Mouse (Mus musculus) stomach, embryonic 14.5 days (tissue): Measurements from ENCODE around the gene Lrrk2. TPM values are rescaled to one million over a fixed set of nuclear protein-coding genes. Genes with fewer than 3 reads are reported as not detected.

ENCODE experiments used
- ATAC-seq: fragments of 200-750 bp; cut with Nextera tagmentation; 2 replicates; pipeline ENCODE4 v1.8.0; 2017; ENCODE audit warnings: low read depth, moderate TSS enrichment; ENCODE audit not compliant: insufficient number of reproducible peaks, insufficient read depth, low FRiP score
- H3K27ac ChIP-seq: fragments of 300-500 bp; sonication (generic); 2 replicates; pipeline ENCODE4 v1.5.1; 2014; ENCODE audit warnings: mild to moderate bottlenecking, low read length, moderate library complexity, mixed read lengths
- H3K27me3 ChIP-seq: fragments of 300-500 bp; sonication (generic); 2 replicates; pipeline ENCODE4 v1.6.1; 2014; ENCODE audit warnings: low read length, control low read depth, mixed read lengths; ENCODE audit not compliant: control insufficient read depth, insufficient read depth
- H3K36me3 ChIP-seq: fragments of 300-500 bp; sonication (generic); 2 replicates; pipeline ENCODE4 v1.6.1; 2014; ENCODE audit warnings: mild to moderate bottlenecking, control low read depth, low read length, moderate library complexity, mixed read lengths; ENCODE audit not compliant: control insufficient read depth, insufficient read depth
- H3K4me1 ChIP-seq: fragments of 300-500 bp; sonication (generic); 2 replicates; pipeline ENCODE4 v1.6.1; 2014; ENCODE audit warnings: low read length, control low read depth, mixed read lengths; ENCODE audit not compliant: control insufficient read depth, insufficient read depth
- H3K4me2 ChIP-seq: fragments of 300-500 bp; sonication (generic); replicated peaks from 2 replicates; pipeline ENCODE4 v1.6.1; 2014; ENCODE audit warnings: low read depth, low read length, control low read depth
- H3K4me3 ChIP-seq: fragments of 300-500 bp; sonication (generic); 2 replicates; pipeline ENCODE4 v1.5.1; 2014; ENCODE audit warnings: low read depth, low read length, control low read depth
- H3K9ac ChIP-seq: fragments of 300-500 bp; sonication (generic); replicated peaks from 2 replicates; pipeline ENCODE4 v1.6.1; 2014; ENCODE audit warnings: low read depth, mild to moderate bottlenecking, control low read depth, low read length, moderate library complexity, mixed read lengths
- H3K9me3 ChIP-seq: fragments of 300-500 bp; sonication (generic); 2 replicates; pipeline ENCODE4 v1.6.1; 2016; ENCODE audit warnings: low read depth, low read length, control low read depth; ENCODE audit not compliant: control insufficient read depth
- WGBS: fragments of 180-500 bp; shearing (Covaris S2); extraction: QIAGEN DNeasy Blood & Tissue Kit; methylation state at CpG from one replicate; pipeline ENCODE4 v1.1.7; 2014; 5-methylcytosine and 5-hydroxymethylcytosine counted together
- polyA plus RNA-seq: library from polyadenylated mRNA; unstranded; fragments of >200 nt; fragmentation: Nextera tagmentation; extraction: Ambion mirVana; gene quantifications from 2 replicates; pipeline ENCODE4 v1.2.1, GENCODE M21; 2014

Gene Lrrk2
- polyA plus RNA-seq, 1 experiment from 2014 or later: 6.3 TPM

GRCm38 (mm10) chr15:91752111-91752510 is 79.1 kb downstream of the Lrrk2 start:
- 69% methylated on average over 12 of the region's 12 CpGs for WGBS
- no peak overlapping the region for H3K9ac ChIP-seq
- H3K4me2 ChIP-seq: no peak overlapping the region
- no peaks in the 10 kb centered on the region for H3K27me3 ChIP-seq
- ATAC-seq: no peak
- no peaks in the 10 kb centered on the region for H3K9me3 ChIP-seq
- no peaks in the 10 kb centered on the region for H3K4me1 ChIP-seq
- no peak overlapping the region for H3K27ac ChIP-seq
- H3K36me3 ChIP-seq: no peaks in the 10 kb centered on the region
- no peak overlapping the region for H3K4me3 ChIP-seq

- no peak overlapping the region for H3K27ac ChIP-seq
- H3K9me3 ChIP-seq: no peaks in the 10 kb centered on the region
- H3K4me2 ChIP-seq: no peak overlapping the region; the same call in 1 of the 2 replicates
- 69% methylated on average over 14 of the region's 14 CpGs for WGBS
- no peak overlapping the region for H3K9ac ChIP-seq
- no peaks in the 10 kb centered on the region for H3K36me3 ChIP-seq
- H3K4me3 ChIP-seq: no peak overlapping the region
- no peaks in the 10 kb centered on the region for H3K4me1 ChIP-seq
- H3K27me3 ChIP-seq: no peaks in the 10 kb centered on the region
- no peak for ATAC-seq
Observed at GRCm38 (mm10) chr15:91753378-91754080, 80.6 kb downstream of the Lrrk2 start.

GRCm38 (mm10) chr15:91754546-91754945 is 81.6 kb downstream of the Lrrk2 start:
- Histone ChIP-seq H3K27ac (no peak overlapping the region), H3K9me3 (no peaks in the 10 kb centered on the region), H3K4me3 (no peak overlapping the region), H3K4me2 (peak overlapping the region; percentile 18; the same call in 1 of the 2 replicates), H3K9ac (no peak overlapping the region), H3K4me1 (no peaks in the 10 kb centered on the region), H3K27me3 (no peaks in the 10 kb centered on the region), H3K36me3 (no peaks in the 10 kb centered on the region)
- no peak for ATAC-seq
- WGBS: 16% methylated on average over 3 of the region's 3 CpGs

DNA sequence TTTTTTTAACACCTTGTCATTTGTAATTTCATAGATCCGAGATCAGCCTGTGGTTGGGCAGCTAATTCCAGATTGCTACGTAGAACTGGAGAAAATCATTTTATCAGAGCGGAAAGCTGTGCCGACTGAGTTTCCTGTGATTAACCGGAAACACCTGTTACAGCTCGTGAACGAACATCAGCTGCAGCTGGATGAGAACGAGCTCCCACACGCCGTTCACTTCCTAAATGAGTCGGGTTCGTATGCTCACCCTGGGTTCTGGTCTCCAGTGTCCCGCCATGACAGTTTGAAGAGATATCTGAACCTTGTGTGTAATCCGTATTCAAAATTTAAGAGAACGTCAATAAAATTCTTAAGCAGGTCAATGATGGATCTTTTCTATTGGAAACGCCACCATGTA is 82.8 kb downstream of the Lrrk2 start:
- Histone ChIP-seq H3K36me3 (no peaks in the 10 kb centered on the region), H3K4me1 (no peaks in the 10 kb centered on the region), H3K27ac (no peak overlapping the region), H3K9me3 (no peaks in the 10 kb centered on the region), H3K27me3 (no peaks in the 10 kb centered on the region), H3K9ac (no peak overlapping the region), H3K4me3 (no peak overlapping the region), H3K4me2 (no peak overlapping the region)
- 88% methylated on average over 16 of the region's 16 CpGs for WGBS
- ATAC-seq: no peak

- no peak overlapping the region for H3K9ac ChIP-seq
- 58% methylated on average over 4 of the region's 4 CpGs for WGBS
- no peak overlapping the region for H3K4me3 ChIP-seq
- H3K36me3 ChIP-seq: no peaks in the 10 kb centered on the region
- H3K4me1 ChIP-seq: no peaks in the 10 kb centered on the region
- no peak for ATAC-seq
- no peaks in the 10 kb centered on the region for H3K27me3 ChIP-seq
- H3K27ac ChIP-seq: no peak overlapping the region
- H3K4me2 ChIP-seq: no peak overlapping the region
- H3K9me3 ChIP-seq: no peaks in the 10 kb centered on the region
Observed at GRCm38 (mm10) chr15:91772041-91772440, 99.1 kb downstream of the Lrrk2 start.

GRCm38 (mm10) chr15:91779166-91779565 is 106.2 kb downstream of the Lrrk2 start:
- 89% methylated on average over 9 of the region's 9 CpGs for WGBS

DNA sequence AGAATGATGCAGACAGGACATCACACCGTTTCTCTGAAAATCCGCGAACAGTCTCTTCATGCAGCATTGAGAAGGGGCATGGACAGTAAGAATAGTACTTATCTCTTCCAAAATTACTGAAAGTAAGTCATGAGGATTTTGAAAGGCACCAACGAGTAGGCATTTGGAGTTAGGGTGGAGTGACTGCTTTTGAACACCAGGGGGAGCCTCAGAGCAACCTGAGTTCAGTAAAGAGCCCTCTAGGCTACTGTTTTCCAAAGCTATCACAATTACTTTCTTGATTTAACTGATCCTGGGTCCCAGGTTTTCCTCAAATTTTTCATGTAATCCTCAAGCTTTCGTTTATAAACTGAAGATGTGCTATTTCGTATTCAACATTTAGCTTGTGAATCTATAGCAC is 108.2 kb downstream of the Lrrk2 start:
- no peak overlapping the region for H3K27ac ChIP-seq
- no peak overlapping the region for H3K4me2 ChIP-seq
- no peaks in the 10 kb centered on the region for H3K9me3 ChIP-seq
- no peak for ATAC-seq
- H3K27me3 ChIP-seq: no peaks in the 10 kb centered on the region
- 30% methylated on average over 6 of the region's 6 CpGs for WGBS
- H3K4me1 ChIP-seq: no peaks in the 10 kb centered on the region
- H3K36me3 ChIP-seq: no peaks in the 10 kb centered on the region
- no peak overlapping the region for H3K4me3 ChIP-seq
- no peak overlapping the region for H3K9ac ChIP-seq

More at GRCm38 (mm10) chr15:91779166-91779565, 106.2 kb downstream of the Lrrk2 start:
- Histone ChIP-seq H3K9ac (no peak overlapping the region), H3K4me3 (no peak overlapping the region), H3K4me1 (no peaks in the 10 kb centered on the region), H3K4me2 (no peak overlapping the region), H3K36me3 (no peaks in the 10 kb centered on the region), H3K27ac (no peak overlapping the region), H3K27me3 (no peaks in the 10 kb centered on the region), H3K9me3 (no peaks in the 10 kb centered on the region)
- ATAC-seq: no peak

DNA sequence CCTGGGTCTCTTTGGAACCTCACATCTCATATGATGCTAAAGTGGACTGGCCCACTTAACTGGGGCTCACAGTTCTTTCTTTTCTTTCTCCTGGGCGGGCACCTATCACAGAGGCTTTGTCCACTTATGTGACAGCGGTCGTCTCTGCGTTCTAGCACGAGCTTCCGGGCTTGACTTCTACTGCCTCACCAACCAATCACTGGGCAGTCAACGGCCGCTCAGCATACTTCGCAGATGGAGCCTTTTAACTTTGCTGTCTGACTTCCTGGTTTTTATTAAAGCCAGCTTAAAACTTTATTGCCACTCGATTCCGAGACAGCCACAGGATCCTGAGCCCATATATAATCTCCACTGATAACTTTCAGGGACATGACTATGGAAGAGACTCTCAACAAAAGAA is 115.4 kb downstream of the Lrrk2 start:
- Histone ChIP-seq H3K9me3 (no peaks in the 10 kb centered on the region), H3K4me1 (no peaks in the 10 kb centered on the region), H3K36me3 (no peaks in the 10 kb centered on the region), H3K9ac (no peak overlapping the region), H3K4me3 (no peak overlapping the region), H3K27ac (no peak overlapping the region), H3K4me2 (no peak overlapping the region), H3K27me3 (no peaks in the 10 kb centered on the region)
- no peak for ATAC-seq
- 91% methylated on average over 11 of the region's 11 CpGs for WGBS

DNA sequence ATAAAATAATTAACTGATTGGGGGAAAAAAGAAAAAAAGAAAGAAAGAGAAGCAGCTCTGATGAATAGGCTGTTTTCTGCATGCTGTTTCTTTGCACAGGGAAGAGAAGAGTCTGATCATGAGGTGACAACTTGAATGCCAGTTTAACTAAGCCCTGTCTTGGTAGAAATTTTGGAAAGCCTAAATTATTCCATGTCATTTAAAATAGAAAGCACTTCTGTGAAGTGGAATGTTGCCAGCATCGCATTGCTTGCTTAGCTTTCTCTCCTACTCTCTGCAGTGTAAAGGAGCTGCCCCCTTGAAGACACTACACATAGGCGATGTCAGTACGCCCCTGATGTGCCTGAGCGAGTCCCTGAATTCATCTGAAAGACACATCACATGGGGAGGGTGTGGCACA is 133.5 kb downstream of the Lrrk2 start:
- H3K27me3 ChIP-seq: no peaks in the 10 kb centered on the region
- H3K4me2 ChIP-seq: no peak overlapping the region
- ATAC-seq: no peak
- no peaks in the 10 kb centered on the region for H3K4me1 ChIP-seq
- no peak overlapping the region for H3K9ac ChIP-seq
- H3K4me3 ChIP-seq: no peak overlapping the region
- H3K36me3 ChIP-seq: no peaks in the 10 kb centered on the region
- H3K27ac ChIP-seq: no peak overlapping the region
- WGBS: 86% methylated on average over 4 of the region's 4 CpGs
- H3K9me3 ChIP-seq: no peaks in the 10 kb centered on the region
